Mouse (Mus musculus) CD8-positive naive resting alpha-beta T cell, adult 2 months (primary cell): Measurements from ENCODE around the gene Kcnn4.
A peak's percentile ranks its signal among the peaks of the same experiment; 100 is the strongest.

Experiments used
- DNase-seq, 2 experiments: peaks; one replicate each; pipeline ENCODE4 v3.0.0; 2022; ENCODE audit warnings: low read depth in 2 of 2, low spot score in 2 of 2

Kcnn4 gene

GRCm38 (mm10) chr7:24365258-24366014, 4.6 kb upstream of the Kcnn4 start:
- no peak for DNase-seq

GRCm38 (mm10) chr7:24366716-24367632, 3.1 kb upstream of the Kcnn4 start:
- no peak for DNase-seq

- DNase-seq = no peak
These were observed 1.8 kb upstream of the Kcnn4 start for GRCm38 (mm10) chr7:24368226-24368625.

- DNase-seq = no peak
These were observed 1.1 kb upstream of the Kcnn4 start for GRCm38 (mm10) chr7:24368946-24369345.

GRCm38 (mm10) chr7:24371012-24371808, 1.1 kb downstream of the Kcnn4 start:
- DNase-seq = no peak

GRCm38 (mm10) chr7:24371809-24372145, 1.7 kb downstream of the Kcnn4 start:
- DNase-seq = no peak

- DNase-seq = no peak
These were observed 2.2 kb downstream of the Kcnn4 start for GRCm38 (mm10) chr7:24372300-24372699.

- DNase-seq = peak in 1 of 2 experiments; percentile 31
These were observed 2.7 kb downstream of the Kcnn4 start for GRCm38 (mm10) chr7:24372786-24373185.

- peak in 1 of 2 experiments; percentile 67 for DNase-seq
These were observed 3.7 kb downstream of the Kcnn4 start for GRCm38 (mm10) chr7:24373538-24374379.

- DNase-seq = no peak
These were observed 6.4 kb downstream of the Kcnn4 start for GRCm38 (mm10) chr7:24376456-24376855.

GRCm38 (mm10) chr7:24377091-24377865, 7.2 kb downstream of the Kcnn4 start:
- no peak for DNase-seq

- DNase-seq = no peak
These were observed 8.1 kb downstream of the Kcnn4 start for GRCm38 (mm10) chr7:24378049-24378701.

GRCm38 (mm10) chr7:24379934-24380333, 9.9 kb downstream of the Kcnn4 start:
- DNase-seq = peak in 1 of 2 experiments; percentile 56

- DNase-seq = no peak
These were observed 10.3 kb downstream of the Kcnn4 start for GRCm38 (mm10) chr7:24380370-24380769.

- no peak for DNase-seq
These were observed 12.8 kb downstream of the Kcnn4 start for GRCm38 (mm10) chr7:24382730-24383372.

GRCm38 (mm10) chr7:24384070-24384469, 14.0 kb downstream of the Kcnn4 start:
- no peak for DNase-seq

GRCm38 (mm10) chr7:24384827-24385226, 14.8 kb downstream of the Kcnn4 start:
- peak; percentile 80 to 85 for DNase-seq

GRCm38 (mm10) chr7:24387059-24387556, 17.0 kb downstream of the Kcnn4 start:
- no peak for DNase-seq
